Mouse (Mus musculus) spleen, embryonic (tissue): Measurements from ENCODE around the gene Ctsh.
"Not testable (repeated sequence)": the region's sequence is repeated elsewhere in the genome, so short reads cannot be mapped to it uniquely, and the experiment has no call there.

ENCODE experiments used
- CTCF ChIA-PET: fragments of 350-600 bp; sonication (Branson Sonifier 250); formaldehyde crosslinking; loops from one replicate; lab custom pipeline; 2022; lab: Charles Lee

The Ctsh gene

GRCm38 (mm10) chr9:90053852-90054251 lies at the start of gene Ctsh:
TSS of gene Ctsh (plus strand) at chr9:90054152.
- CTCF ChIA-PET: no interaction called here

DNA sequence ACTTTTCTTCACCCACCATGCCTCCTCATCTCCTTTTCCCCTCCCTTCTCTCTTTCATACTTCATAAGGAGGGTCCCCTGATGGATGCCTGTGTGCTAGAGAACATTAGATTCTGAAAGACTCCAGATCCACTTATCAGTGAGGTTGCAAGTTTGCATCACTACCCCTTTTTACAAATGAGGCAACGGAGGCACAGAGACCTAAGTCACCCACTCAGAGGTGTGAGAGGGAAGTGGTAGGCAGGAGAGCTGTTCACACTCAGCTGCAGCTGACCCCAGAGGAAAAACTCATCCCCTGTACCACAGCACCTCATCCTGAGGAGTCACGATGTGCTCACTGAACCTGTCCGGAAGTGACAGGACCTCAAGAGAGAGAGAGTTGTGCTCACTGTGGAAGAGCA lies 47.5 kb upstream of the Ctsh start:
- CTCF ChIA-PET: no interaction called here

DNA sequence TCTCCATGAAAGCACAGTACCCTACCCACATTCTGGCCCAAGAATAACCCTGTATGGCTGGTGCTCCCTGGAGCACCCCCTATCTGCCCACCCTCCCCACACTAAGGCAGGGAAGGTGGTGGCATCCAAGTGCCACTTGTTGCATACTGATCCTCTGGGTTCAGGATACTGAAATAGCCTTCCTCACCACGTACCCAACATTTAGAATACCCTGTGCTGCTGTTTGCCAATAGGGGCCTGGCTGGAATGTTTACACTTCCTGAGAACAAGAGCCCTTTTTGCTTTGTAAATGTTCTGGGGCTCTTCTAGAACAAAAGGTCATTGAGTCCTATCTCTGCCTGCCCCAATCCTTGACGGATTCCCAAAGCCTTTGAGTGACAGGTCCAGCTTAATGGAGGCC lies 46.9 kb upstream of the Ctsh start:
- CTCF ChIA-PET: no interaction called here

DNA sequence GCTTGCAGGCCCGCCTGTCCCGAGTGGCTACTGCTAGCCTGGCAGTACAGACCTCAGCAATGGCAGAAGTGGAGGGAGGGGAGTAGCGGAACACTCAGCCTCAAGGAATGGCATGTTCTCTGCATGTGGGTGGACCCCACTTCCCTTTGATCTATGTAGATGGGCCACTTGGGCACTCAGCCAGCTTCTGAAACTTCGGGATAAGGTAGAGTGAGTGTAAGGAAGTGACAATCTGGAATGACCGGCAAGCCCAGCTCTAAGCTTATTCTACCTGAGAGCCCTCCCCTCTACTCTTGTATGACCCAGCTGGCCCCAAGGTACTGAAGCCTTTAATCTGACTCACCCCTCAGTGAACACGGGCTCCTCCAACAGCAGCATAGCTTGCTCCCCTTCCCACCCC lies 45.8 kb upstream of the Ctsh start:
- CTCF ChIA-PET: no interaction called here

GRCm38 (mm10) chr9:90011849-90012248 lies 42.1 kb upstream of the Ctsh start:
- CTCF ChIA-PET: no interaction called here

DNA sequence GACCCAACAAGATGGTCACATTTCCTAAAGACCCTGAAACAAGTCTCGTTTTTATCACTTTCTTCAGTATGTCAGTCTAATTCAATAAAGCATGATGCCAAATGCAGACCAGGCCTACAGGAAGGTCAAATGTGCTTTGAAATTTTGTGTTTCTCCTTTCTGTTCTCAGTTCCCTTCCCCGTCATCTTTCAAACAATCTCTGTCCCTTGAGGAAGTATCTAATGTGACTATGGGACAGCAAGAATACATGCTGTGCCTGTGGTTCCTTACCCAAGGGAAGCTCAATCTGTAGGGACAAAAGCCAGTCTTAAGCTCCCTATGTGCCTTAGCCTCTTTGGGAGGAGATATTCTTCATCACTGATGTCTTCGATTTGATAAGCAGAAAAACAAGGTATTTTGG lies 39.3 kb upstream of the Ctsh start:
- CTCF ChIA-PET: no interaction called here

- CTCF ChIA-PET: no interaction called here
Observed at GRCm38 (mm10) chr9:90016204-90016603, 37.7 kb upstream of the Ctsh start.

GRCm38 (mm10) chr9:90020866-90021265 lies 33.1 kb upstream of the Ctsh start:
- CTCF ChIA-PET: interaction anchor here (0.7 kb wide), 1 partner anchor 93 kb away, joined by 4 read pairs; no protein-coding TSS in a partner anchor

DNA sequence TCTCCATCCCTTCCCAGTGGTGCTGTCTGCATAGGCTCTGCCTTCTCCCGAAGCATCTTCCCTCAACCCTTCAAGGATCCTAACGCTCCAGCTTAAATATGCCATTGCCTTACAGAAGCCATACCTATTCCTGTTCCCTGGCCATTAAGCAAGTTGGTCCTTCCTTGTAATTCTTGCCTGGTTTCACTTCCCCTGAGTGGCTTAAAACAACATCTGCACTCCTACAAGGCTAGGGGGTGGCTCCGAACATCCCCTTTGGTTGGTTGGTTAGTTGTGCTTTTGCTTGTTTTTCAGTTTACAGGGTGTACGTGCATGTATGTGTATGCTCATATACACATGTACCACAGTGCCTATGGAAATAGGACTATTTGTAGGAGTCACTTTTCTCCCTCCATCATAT lies 32.5 kb upstream of the Ctsh start:
- CTCF ChIA-PET: no interaction called here

DNA sequence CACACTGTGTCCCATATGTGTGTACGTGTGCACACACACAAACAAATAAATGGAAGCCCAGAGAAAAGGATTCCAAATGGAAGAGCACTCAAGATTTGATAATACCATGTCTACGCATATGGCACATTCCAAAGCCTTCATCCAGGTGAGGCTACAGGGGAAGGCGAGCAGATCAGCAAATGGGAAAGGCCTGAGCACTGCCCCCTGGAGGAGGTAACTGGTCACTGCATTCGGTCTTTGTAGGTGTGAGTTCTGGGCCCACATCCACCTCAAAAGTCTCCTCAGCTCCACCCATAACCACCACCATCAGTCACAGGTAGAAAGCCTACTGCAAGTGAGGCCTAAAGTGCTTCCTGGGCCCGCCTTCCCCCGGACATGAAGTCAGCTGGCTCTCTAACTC lies 26.2 kb upstream of the Ctsh start:
- CTCF ChIA-PET: no interaction called here

DNA sequence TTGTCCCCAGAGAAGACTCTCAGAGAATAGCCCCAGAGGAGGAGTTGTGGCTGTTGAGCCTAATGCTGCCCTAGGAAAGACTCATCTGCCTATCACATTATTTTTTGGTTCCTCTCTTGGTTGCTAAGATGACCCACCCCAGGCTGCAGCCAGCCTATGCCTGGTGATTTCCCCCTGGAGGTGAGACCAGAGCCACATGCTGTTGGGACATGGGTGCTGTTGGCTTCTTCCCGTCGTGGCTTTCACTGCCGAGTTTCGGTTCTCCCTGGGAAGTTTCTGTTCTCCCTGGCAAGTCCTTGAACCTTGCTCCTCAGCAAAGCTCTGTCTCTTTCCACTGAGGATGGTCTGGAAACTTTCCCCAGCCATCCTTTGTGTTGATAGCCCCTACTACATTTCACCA lies 20.0 kb upstream of the Ctsh start:
- CTCF ChIA-PET: no interaction called here

DNA sequence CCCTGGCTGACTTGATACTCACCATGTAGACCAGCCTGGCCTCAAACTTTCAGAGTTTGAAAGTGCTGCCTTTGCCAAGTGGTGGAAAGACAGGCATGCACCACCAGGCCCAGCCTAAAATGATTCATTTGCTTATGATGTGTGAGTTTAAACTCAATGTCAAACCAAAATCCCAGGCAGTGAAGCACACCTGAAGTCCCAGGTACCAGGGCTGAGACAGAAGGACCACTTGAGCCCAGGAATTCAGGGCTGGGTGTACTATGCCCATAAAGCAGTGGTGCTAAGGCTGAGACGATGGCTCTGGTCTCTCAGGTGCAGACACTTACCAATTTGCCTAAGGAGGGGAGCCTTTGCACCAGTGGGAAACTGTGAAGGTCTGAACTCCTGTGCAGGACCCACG lies 18.8 kb upstream of the Ctsh start:
- CTCF ChIA-PET: no interaction called here

- CTCF ChIA-PET: no interaction called here
Observed at GRCm38 (mm10) chr9:90035794-90036193, 18.2 kb upstream of the Ctsh start.

DNA sequence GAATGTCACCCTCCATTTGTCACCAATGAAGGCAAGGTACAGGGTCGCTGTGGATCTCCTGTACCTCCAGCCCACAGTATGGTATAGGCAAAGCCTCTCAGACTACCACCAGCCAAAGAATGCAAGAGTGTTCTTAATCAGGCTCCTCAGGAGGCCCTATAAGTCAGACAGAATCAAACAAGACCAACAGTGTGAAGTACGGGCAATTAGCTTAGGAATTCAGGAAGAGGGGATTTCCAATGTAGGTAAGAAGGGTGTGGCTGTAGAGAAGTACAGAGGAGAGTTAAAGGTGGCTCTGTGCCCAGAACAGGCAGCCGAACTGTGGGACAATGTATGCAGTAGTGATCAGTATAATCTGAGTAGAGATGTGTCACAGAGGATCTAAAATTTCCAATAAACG lies 17.6 kb upstream of the Ctsh start:
- CTCF ChIA-PET: no interaction called here

DNA sequence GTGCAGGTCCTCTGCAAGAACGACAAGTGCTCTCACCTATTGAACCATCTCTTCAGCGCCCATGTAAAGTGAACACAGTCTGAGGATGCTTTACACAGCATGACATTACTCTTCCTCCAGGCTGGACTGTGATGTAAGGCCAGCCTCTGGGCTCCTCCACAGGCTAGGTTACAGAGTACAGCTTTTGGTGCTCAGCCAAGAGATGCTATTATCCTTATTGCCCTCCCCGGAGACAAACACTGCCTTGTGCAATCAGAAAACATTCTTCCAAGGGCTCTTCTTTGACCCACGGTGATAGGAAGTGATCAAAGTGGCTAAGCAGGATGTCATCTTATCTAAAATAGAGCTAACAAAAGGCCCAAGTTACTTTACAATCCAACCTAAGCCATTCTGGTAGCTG lies 15.4 kb upstream of the Ctsh start:
- CTCF ChIA-PET: no interaction called here

DNA sequence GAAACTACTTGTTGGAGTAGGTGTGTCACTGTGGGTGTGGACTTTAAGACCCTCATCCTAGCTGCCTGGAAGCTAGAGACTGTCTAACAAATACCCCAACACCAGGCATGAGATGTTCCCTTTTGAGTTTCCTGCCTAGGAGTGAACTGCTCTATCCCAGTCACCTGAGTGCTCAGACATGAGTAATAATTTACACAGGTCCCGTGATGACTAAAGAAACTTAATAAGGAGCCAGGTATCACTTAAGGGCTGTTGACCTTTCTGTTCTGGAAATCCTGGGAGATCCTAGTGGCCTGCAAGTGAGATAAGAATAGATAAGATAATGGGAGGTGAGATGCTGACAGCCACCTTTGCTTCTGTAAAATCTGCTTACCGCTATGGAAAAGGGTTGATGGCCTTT lies 13.0 kb upstream of the Ctsh start:
- CTCF ChIA-PET: no interaction called here

GRCm38 (mm10) chr9:90041556-90041955 lies 12.4 kb upstream of the Ctsh start:
- CTCF ChIA-PET: no interaction called here

- CTCF ChIA-PET: not testable (repeated sequence)
Observed at GRCm38 (mm10) chr9:90042906-90043305, 11.0 kb upstream of the Ctsh start.

- CTCF ChIA-PET: no interaction called here
Observed at GRCm38 (mm10) chr9:90045191-90045590, 8.8 kb upstream of the Ctsh start.

- CTCF ChIA-PET: no interaction called here
Observed at GRCm38 (mm10) chr9:90047937-90048627, 5.9 kb upstream of the Ctsh start.

GRCm38 (mm10) chr9:90054371-90055145 lies 606 bp downstream of the Ctsh start:
- CTCF ChIA-PET: interaction anchor here (0.6 to 1.0 kb wide), 2 partner anchors 17 to 227 kb away, joined by 3 to 5 read pairs; no protein-coding TSS in a partner anchor

- CTCF ChIA-PET: interaction anchor here (0.6 to 1.0 kb wide), 2 partner anchors 16 to 228 kb away, joined by 3 to 5 read pairs; no protein-coding TSS in a partner anchor
Observed at GRCm38 (mm10) chr9:90055409-90055808, 1.5 kb downstream of the Ctsh start.

DNA sequence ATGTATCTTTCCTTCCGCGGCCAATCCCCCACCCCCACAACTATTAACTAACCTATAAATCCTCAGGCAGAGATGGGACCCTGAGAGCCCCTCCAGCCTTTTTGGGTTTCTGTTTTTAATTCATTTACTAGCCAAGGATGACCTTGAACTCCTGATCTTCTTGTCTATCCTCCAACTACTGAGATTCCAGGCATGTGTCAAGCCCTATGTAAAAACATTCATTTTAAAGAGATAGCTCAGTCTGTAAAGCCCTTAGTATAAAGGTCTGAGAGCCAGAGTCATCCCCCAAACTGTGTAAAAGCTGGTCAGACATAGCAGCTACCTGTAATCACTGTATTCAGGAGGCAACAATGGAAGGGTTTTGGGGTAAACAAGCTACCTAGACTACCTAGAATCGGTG lies 2.0 kb downstream of the Ctsh start:
- CTCF ChIA-PET: interaction anchor here (1.0 kb wide), 1 partner anchor 228 kb away, joined by 3 read pairs; no protein-coding TSS in a partner anchor
